Mouse (Mus musculus): Measurements from ENCODE around the gene Myh15. TPM values are rescaled to one million over a fixed set of nuclear protein-coding genes. Genes with fewer than 3 reads are reported as not detected.

Myh15 gene
- polyA plus RNA-seq, 1 experiment from 2014 or later: 0.05 TPM

- H3K4me1 ChIP-seq (replicated peaks; ENCODE audit: control insufficient read depth, insufficient read depth, low read length): no peaks in the 10 kb centered on the region
- no peak overlapping the region for H3K4me3 ChIP-seq (ENCODE audit: low read depth, low read length)
- ATAC-seq (replicated peaks; ENCODE audit: low FRiP score) (no peak), DNase-seq (ENCODE audit: low spot score) (no peak)
- H3K27me3 ChIP-seq (ENCODE audit: control insufficient read depth, insufficient read depth, low read length): no peaks in the 10 kb centered on the region
- H3K4me2 ChIP-seq (ENCODE audit: low read depth, low read length, severe bottlenecking): no peak overlapping the region
- H3K9ac ChIP-seq (ENCODE audit: low read length): no peak overlapping the region
- 71% methylated on average over 1 of the region's 1 CpGs for WGBS
- no peak overlapping the region for H3K27ac ChIP-seq (ENCODE audit: low read depth, low read length)
- no peaks in the 10 kb centered on the region for H3K36me3 ChIP-seq (ENCODE audit: control insufficient read depth, insufficient read depth, low read length)
- no peaks in the 10 kb centered on the region for H3K9me3 ChIP-seq (ENCODE audit: control insufficient read depth, low read length)
Observed at GRCm38 (mm10) chr16:49128015-49128414, 70.7 kb downstream of the Myh15 start.

DNA sequence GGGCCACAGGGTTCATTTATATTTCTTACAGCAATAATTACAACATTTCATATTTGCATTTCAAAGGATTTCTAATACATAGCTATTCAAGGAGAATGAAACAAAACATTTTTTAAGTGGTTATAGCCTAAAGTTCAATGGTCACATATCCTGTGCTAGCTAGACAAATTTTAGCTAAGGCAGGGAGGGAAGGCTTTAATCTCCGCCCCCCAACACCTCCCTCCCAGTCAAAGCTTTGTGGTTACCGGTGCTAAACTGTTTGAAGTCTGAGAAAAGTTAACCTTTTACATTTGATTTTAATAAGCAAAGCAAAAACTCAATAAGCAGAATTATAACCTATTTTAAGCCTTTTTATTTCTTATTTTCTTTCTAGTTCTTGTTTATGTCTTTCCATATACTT lies 98.9 kb downstream of the Myh15 start:
- ATAC-seq (replicated peaks; ENCODE audit: low FRiP score): no peak
- H3K9me3 ChIP-seq (ENCODE audit: control insufficient read depth, low read length): no peaks in the 10 kb centered on the region
- WGBS: 84% methylated on average over 2 of the region's 2 CpGs
- no peak for DNase-seq (ENCODE audit: low spot score)
- no peaks in the 10 kb centered on the region for H3K36me3 ChIP-seq (ENCODE audit: control insufficient read depth, insufficient read depth, low read length)
- H3K9ac ChIP-seq (ENCODE audit: low read length): no peak overlapping the region
- H3K4me3 ChIP-seq (ENCODE audit: low read depth, low read length): no peak overlapping the region
- H3K4me1 ChIP-seq (replicated peaks; ENCODE audit: control insufficient read depth, insufficient read depth, low read length): no peaks in the 10 kb centered on the region
- no peaks in the 10 kb centered on the region for H3K27me3 ChIP-seq (ENCODE audit: control insufficient read depth, insufficient read depth, low read length)
- H3K27ac ChIP-seq (ENCODE audit: low read depth, low read length): no peak overlapping the region
- no peak overlapping the region for H3K4me2 ChIP-seq (ENCODE audit: low read depth, low read length, severe bottlenecking)

DNA sequence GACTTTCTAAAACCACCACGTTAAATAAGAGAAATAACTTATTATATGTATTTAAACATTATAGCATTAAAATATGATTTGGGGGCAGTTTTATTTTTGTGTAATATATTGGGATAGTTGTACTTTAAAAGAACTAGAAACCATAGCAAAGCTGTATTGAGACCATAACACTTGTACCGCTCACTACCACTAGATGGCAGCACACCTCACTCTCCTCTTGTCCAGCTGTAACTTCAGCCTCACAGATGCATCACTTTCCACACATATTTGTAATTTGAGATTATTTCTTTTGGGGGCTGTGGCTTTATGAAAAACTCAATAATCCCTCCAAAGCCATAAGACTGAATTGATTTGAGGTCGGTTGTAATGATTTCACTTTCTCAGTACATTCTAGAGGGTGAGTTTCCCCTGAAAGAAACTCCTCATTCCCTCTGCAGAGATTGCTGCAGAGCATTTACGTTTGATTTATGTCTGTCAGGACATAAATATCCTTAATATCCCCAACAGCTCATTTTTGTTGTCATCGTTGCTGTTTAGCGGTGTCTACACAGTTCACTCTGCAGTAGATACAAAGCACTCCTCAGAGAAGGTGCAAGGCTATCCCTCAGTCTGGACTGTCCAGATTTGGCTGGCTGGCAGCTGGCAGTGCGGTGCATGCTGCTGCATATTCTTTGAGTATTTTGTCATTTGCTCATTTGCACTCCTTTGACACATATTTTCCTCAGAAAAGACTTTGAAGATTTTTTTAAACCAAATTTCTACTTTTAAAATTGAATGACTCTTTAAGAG lies 107.3 kb downstream of the Myh15 start:
- Histone ChIP-seq H3K27me3 (ENCODE audit: control insufficient read depth, insufficient read depth, low read length) (no peaks in the 10 kb centered on the region), H3K4me3 (ENCODE audit: low read depth, low read length) (no peak overlapping the region), H3K4me1 (replicated peaks; ENCODE audit: control insufficient read depth, insufficient read depth, low read length) (no peaks in the 10 kb centered on the region), H3K27ac (ENCODE audit: low read depth, low read length) (no peak overlapping the region), H3K36me3 (ENCODE audit: control insufficient read depth, insufficient read depth, low read length) (no peaks in the 10 kb centered on the region), H3K4me2 (ENCODE audit: low read depth, low read length, severe bottlenecking) (no peak overlapping the region), H3K9ac (ENCODE audit: low read length) (no peak overlapping the region), H3K9me3 (ENCODE audit: control insufficient read depth, low read length) (no peaks in the 10 kb centered on the region)
- 43% methylated on average over 7 of the region's 7 CpGs for WGBS
- ATAC-seq (replicated peaks; ENCODE audit: low FRiP score): peak; percentile 78
- peak; percentile 73 for DNase-seq (ENCODE audit: low spot score)

GRCm38 (mm10) chr16:49165728-49166127 lies 108.4 kb downstream of the Myh15 start:
- WGBS: 91% methylated on average over 11 of the region's 11 CpGs
- Histone ChIP-seq H3K4me2 (ENCODE audit: low read depth, low read length, severe bottlenecking) (no peak overlapping the region), H3K4me1 (replicated peaks; ENCODE audit: control insufficient read depth, insufficient read depth, low read length) (no peaks in the 10 kb centered on the region), H3K9me3 (ENCODE audit: control insufficient read depth, low read length) (no peaks in the 10 kb centered on the region), H3K27ac (ENCODE audit: low read depth, low read length) (no peak overlapping the region), H3K4me3 (ENCODE audit: low read depth, low read length) (no peak overlapping the region), H3K27me3 (ENCODE audit: control insufficient read depth, insufficient read depth, low read length) (no peaks in the 10 kb centered on the region), H3K9ac (ENCODE audit: low read length) (no peak overlapping the region), H3K36me3 (ENCODE audit: control insufficient read depth, insufficient read depth, low read length) (no peaks in the 10 kb centered on the region)
- ATAC-seq (replicated peaks; ENCODE audit: low FRiP score): no peak
- no peak for DNase-seq (ENCODE audit: low spot score)

- Histone ChIP-seq H3K9ac (ENCODE audit: low read length) (no peak overlapping the region), H3K4me3 (ENCODE audit: low read depth, low read length) (no peak overlapping the region), H3K4me1 (replicated peaks; ENCODE audit: control insufficient read depth, insufficient read depth, low read length) (no peaks in the 10 kb centered on the region), H3K27ac (ENCODE audit: low read depth, low read length) (no peak overlapping the region), H3K9me3 (ENCODE audit: control insufficient read depth, low read length) (no peaks in the 10 kb centered on the region), H3K36me3 (ENCODE audit: control insufficient read depth, insufficient read depth, low read length) (no peaks in the 10 kb centered on the region), H3K27me3 (ENCODE audit: control insufficient read depth, insufficient read depth, low read length) (no peaks in the 10 kb centered on the region), H3K4me2 (ENCODE audit: low read depth, low read length, severe bottlenecking) (no peak overlapping the region)
- DNase-seq (ENCODE audit: low spot score) (no peak), ATAC-seq (replicated peaks; ENCODE audit: low FRiP score) (no peak)
- 91% methylated on average over 12 of the region's 12 CpGs for WGBS
Observed at GRCm38 (mm10) chr16:49167325-49167724, 110.0 kb downstream of the Myh15 start.

DNA sequence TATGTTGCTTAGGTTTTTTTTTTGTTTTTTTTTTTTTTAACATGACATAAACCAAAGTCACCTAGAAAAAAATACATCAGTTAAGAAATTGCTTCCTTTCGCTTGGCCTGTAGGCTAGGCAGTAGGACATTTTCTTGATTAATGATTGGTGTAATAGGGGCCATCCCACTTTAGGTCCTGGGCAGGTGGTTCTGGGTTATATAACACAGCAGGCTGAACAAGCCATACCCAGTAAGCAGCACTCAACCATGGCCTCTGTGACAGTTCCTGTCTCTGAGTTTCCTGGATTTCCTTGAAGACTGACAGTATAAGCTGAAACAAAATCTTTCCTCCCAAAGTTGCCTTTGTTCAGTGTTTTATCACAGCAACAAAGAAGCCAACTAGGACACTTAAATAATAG lies 117.8 kb downstream of the Myh15 start:
- Histone ChIP-seq H3K36me3 (ENCODE audit: control insufficient read depth, insufficient read depth, low read length) (no peaks in the 10 kb centered on the region), H3K9me3 (ENCODE audit: control insufficient read depth, low read length) (no peaks in the 10 kb centered on the region), H3K9ac (ENCODE audit: low read length) (no peak overlapping the region), H3K4me1 (replicated peaks; ENCODE audit: control insufficient read depth, insufficient read depth, low read length) (peaks cover 3% of the 10 kb centered on the region; the same call in 1 of the 2 replicates), H3K4me3 (ENCODE audit: low read depth, low read length) (no peak overlapping the region), H3K4me2 (ENCODE audit: low read depth, low read length, severe bottlenecking) (no peak overlapping the region), H3K27ac (ENCODE audit: low read depth, low read length) (no peak overlapping the region), H3K27me3 (ENCODE audit: control insufficient read depth, insufficient read depth, low read length) (no peaks in the 10 kb centered on the region)
- WGBS: 88% methylated on average over 1 of the region's 1 CpGs
- ATAC-seq (replicated peaks; ENCODE audit: low FRiP score) (0 out of 2 replicates have a peak, but pooled peaks have one; percentile 14), DNase-seq (ENCODE audit: low spot score) (no peak)

DNA sequence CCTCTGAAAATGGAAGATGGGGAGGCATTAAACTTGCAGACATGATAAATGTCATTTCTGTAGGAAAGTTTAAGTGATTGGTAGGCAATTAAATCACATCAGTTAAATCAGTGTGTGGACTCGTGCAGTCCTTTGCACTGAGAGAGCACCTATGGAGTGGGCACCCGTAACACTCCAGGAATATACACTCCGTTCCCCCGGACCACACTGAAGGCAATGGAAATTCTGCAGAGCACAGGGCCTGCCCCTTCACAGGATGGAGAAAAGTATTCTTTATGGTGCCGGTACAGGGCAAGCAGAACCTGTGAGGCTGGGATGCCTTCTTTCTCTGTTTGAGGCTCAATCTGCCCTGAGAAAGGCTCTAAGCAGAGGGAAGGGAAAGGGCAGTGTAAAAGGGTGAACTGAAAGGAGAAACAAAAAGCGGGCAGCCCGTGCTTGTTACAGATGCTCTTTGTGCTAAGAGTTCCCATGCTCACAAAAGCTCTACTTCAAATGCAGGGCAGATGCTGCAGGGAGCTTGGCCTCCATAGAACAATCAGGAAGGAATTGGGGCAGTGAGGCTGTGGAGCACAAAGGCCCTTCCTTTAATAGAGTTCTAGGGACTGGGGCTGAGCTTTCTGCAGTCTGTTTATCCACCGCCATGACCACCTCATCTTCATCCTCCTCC lies 118.6 kb downstream of the Myh15 start:
- peak overlapping the region; percentile 27; the same call in 1 of the 2 replicates for H3K9ac ChIP-seq (ENCODE audit: low read length)
- no peaks in the 10 kb centered on the region for H3K27me3 ChIP-seq (ENCODE audit: control insufficient read depth, insufficient read depth, low read length)
- no peak overlapping the region for H3K4me3 ChIP-seq (ENCODE audit: low read depth, low read length)
- no peaks in the 10 kb centered on the region for H3K36me3 ChIP-seq (ENCODE audit: control insufficient read depth, insufficient read depth, low read length)
- DNase-seq (ENCODE audit: low spot score): no peak
- WGBS: 56% methylated on average over 8 of the region's 8 CpGs
- ATAC-seq (replicated peaks; ENCODE audit: low FRiP score): peak; percentile 76
- H3K4me2 ChIP-seq (ENCODE audit: low read depth, low read length, severe bottlenecking): no peak overlapping the region
- no peaks in the 10 kb centered on the region for H3K9me3 ChIP-seq (ENCODE audit: control insufficient read depth, low read length)
- peaks cover 3% of the 10 kb centered on the region; the same call in 1 of the 2 replicates for H3K4me1 ChIP-seq (replicated peaks; ENCODE audit: control insufficient read depth, insufficient read depth, low read length)
- no peak overlapping the region for H3K27ac ChIP-seq (ENCODE audit: low read depth, low read length)

- no peak overlapping the region for H3K4me2 ChIP-seq (ENCODE audit: low read depth, low read length, severe bottlenecking)
- H3K4me3 ChIP-seq (ENCODE audit: low read depth, low read length): no peak overlapping the region
- H3K9me3 ChIP-seq (ENCODE audit: control insufficient read depth, low read length): no peaks in the 10 kb centered on the region
- DNase-seq (ENCODE audit: low spot score): no peak
- no peak overlapping the region for H3K9ac ChIP-seq (ENCODE audit: low read length)
- no peaks in the 10 kb centered on the region for H3K27me3 ChIP-seq (ENCODE audit: control insufficient read depth, insufficient read depth, low read length)
- peaks cover 4% of the 10 kb centered on the region; the same call in 1 of the 2 replicates for H3K4me1 ChIP-seq (replicated peaks; ENCODE audit: control insufficient read depth, insufficient read depth, low read length)
- peak overlapping the region; percentile 18; the same call in 1 of the 2 replicates for H3K27ac ChIP-seq (ENCODE audit: low read depth, low read length)
- peak; percentile 91 for ATAC-seq (replicated peaks; ENCODE audit: low FRiP score)
- whole genome bisulfite sequencing: 28% methylated on average over 2 of the region's 2 CpGs
- no peaks in the 10 kb centered on the region for H3K36me3 ChIP-seq (ENCODE audit: control insufficient read depth, insufficient read depth, low read length)
Observed at GRCm38 (mm10) chr16:49193521-49193920, 136.2 kb downstream of the Myh15 start.

Measured in forebrain, embryonic 11.5 days (tissue).